Mouse (Mus musculus): Measurements from ENCODE around the gene Ror1. TPM values are rescaled to one million over a fixed set of nuclear protein-coding genes. Genes with fewer than 3 reads are reported as not detected.

Ror1 gene
- polyA plus RNA-seq, 1 experiment from 2014 or later, result 11.1 TPM

- no peaks in the 10 kb centered on the region for H3K36me3 ChIP-seq
- no peaks in the 10 kb centered on the region for H3K27me3 ChIP-seq
- 0 out of 2 replicates have a peak, but pooled peaks cover 7% of the 10 kb centered on the region for H3K4me1 ChIP-seq
- 79% methylated on average over 1 of the region's 1 CpGs for WGBS
- no peak overlapping the region for H3K4me2 ChIP-seq
- H3K27ac ChIP-seq, result no peak overlapping the region
- H3K9ac ChIP-seq, result no peak overlapping the region
- H3K9me3 ChIP-seq (replicated peaks), result no peaks in the 10 kb centered on the region
- no peak for ATAC-seq (replicated peaks; ENCODE audit: low FRiP score)
- no peak overlapping the region for H3K4me3 ChIP-seq (replicated peaks)
These were observed 23.8 kb downstream of the Ror1 start for GRCm38 (mm10) chr4:100119431-100119830.

DNA sequence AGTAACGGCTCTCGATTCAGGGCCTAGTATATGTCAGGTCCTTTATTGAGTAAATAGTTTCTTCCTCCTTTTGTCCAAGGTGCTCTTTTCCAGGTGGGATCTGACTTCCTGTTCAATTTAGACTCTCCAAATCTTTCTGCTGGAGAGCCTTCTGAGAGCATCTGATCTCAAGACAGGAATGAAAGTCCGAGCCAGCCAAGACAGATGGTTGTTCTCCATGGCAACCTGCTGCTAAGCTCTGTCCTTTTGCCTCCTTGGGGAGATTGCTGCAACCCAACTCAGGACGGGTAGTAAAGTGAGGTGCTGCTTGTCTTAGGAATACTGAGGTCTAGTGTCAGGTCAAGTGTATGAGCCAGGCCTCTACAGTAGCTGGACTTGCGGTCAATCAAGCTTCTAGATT is 25.0 kb downstream of the Ror1 start:
- ATAC-seq (replicated peaks; ENCODE audit: low FRiP score), result no peak
- no peaks in the 10 kb centered on the region for H3K27me3 ChIP-seq
- H3K36me3 ChIP-seq, result no peaks in the 10 kb centered on the region
- WGBS, result 73% methylated on average over 5 of the region's 5 CpGs
- H3K9me3 ChIP-seq (replicated peaks), result no peaks in the 10 kb centered on the region
- no peak overlapping the region for H3K9ac ChIP-seq
- no peak overlapping the region for H3K4me2 ChIP-seq
- H3K4me1 ChIP-seq, result 0 out of 2 replicates have a peak, but pooled peaks cover 7% of the 10 kb centered on the region
- no peak overlapping the region for H3K27ac ChIP-seq
- no peak overlapping the region for H3K4me3 ChIP-seq (replicated peaks)

DNA sequence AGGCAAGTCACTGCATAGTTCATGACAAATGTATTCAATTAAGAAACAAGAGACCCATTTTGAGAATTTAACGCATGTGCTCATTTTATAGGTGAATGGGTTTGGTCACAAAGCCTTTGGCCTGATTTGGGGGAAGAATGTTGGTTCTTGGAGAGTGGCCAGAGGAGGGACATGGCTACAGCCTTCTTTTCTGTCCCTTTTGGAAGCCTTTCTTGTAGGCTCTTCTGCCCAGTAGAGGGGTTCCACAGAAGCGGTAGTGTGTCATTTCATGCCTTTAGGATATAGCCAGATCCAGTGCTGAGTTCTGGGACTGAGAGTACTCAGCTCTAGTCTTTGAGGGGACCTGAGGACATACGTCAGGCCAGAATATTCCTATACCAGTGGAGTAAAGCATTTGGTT is 26.8 kb downstream of the Ror1 start:
- ATAC-seq (replicated peaks; ENCODE audit: low FRiP score), result no peak
- Histone ChIP-seq H3K4me1 (0 out of 2 replicates have a peak, but pooled peaks cover 15% of the 10 kb centered on the region), H3K4me2 (no peak overlapping the region), H3K27me3 (no peaks in the 10 kb centered on the region), H3K36me3 (no peaks in the 10 kb centered on the region), H3K4me3 (replicated peaks) (no peak overlapping the region), H3K9me3 (replicated peaks) (no peaks in the 10 kb centered on the region), H3K9ac (no peak overlapping the region), H3K27ac (0 out of 2 replicates have a peak overlapping the region, but pooled peaks have one; percentile 22)
- 86% methylated on average over 3 of the region's 3 CpGs for WGBS

DNA sequence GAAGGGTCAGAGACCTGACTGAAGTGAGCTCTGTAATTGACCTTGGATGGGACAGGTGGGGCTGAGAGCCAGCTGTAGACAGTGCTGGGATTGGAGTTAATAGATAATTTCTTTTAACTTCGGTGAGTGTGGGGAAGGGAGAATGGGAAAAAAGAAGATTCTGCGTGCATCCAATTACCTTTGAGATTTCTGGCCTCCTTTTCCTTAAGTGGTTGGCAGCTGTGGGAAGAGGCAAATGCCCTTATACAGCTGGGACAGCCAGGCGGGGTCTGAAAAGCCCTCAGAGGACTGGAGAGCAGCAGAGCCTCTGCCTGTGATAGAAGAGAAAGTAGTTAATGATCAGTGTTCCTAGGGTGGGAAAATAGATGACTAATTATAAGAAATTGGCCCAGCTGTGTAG is 27.9 kb downstream of the Ror1 start:
- Histone ChIP-seq H3K27me3 (no peaks in the 10 kb centered on the region), H3K4me2 (no peak overlapping the region), H3K9ac (no peak overlapping the region), H3K4me1 (0 out of 2 replicates have a peak, but pooled peaks cover 14% of the 10 kb centered on the region), H3K36me3 (no peaks in the 10 kb centered on the region), H3K4me3 (replicated peaks) (no peak overlapping the region), H3K9me3 (replicated peaks) (no peaks in the 10 kb centered on the region), H3K27ac (no peak overlapping the region)
- peak; percentile 91 for ATAC-seq (replicated peaks; ENCODE audit: low FRiP score)
- WGBS, result 77% methylated on average over 3 of the region's 3 CpGs

DNA sequence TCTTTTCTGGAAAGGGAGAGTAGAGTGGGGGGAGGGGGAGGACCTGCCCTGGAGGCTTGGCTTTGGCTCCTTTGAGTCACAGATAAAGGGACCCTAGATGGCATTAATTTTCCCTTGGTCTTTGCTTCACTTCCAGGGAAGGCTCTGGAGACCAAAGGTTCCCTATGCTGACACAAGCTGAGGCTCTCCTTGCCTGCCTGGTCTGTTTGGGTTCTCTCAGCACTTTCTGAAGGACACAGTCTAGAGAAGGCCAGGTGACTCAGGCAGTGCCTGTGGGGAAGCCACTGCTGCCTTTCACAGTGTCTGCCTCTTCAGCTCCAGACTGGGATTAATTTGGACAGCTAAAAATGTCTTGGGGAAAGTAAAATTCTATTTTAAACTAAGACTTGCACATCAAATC is 28.5 kb downstream of the Ror1 start:
- H3K4me1 ChIP-seq, result peaks cover 13% of the 10 kb centered on the region; the same call in 1 of the 2 replicates
- peak overlapping the region; percentile 77 for H3K27ac ChIP-seq
- no peak overlapping the region for H3K9ac ChIP-seq
- no peaks in the 10 kb centered on the region for H3K9me3 ChIP-seq (replicated peaks)
- H3K4me2 ChIP-seq, result 0 out of 2 replicates have a peak overlapping the region, but pooled peaks have one; percentile 4
- ATAC-seq (replicated peaks; ENCODE audit: low FRiP score), result peak; percentile 45
- no peaks in the 10 kb centered on the region for H3K27me3 ChIP-seq
- no peaks in the 10 kb centered on the region for H3K36me3 ChIP-seq
- no peak overlapping the region for H3K4me3 ChIP-seq (replicated peaks)

GRCm38 (mm10) chr4:100124935-100125334 is 29.3 kb downstream of the Ror1 start:
- WGBS, result 82% methylated on average over 1 of the region's 1 CpGs
- peak overlapping the region; percentile 77; the same call in 1 of the 2 replicates for H3K27ac ChIP-seq
- H3K9ac ChIP-seq, result no peak overlapping the region
- no peaks in the 10 kb centered on the region for H3K36me3 ChIP-seq
- no peak for ATAC-seq (replicated peaks; ENCODE audit: low FRiP score)
- H3K4me1 ChIP-seq, result peaks cover 20% of the 10 kb centered on the region; the same call in 1 of the 2 replicates
- H3K9me3 ChIP-seq (replicated peaks), result no peaks in the 10 kb centered on the region
- no peak overlapping the region for H3K4me3 ChIP-seq (replicated peaks)
- no peak overlapping the region for H3K4me2 ChIP-seq
- no peaks in the 10 kb centered on the region for H3K27me3 ChIP-seq

DNA sequence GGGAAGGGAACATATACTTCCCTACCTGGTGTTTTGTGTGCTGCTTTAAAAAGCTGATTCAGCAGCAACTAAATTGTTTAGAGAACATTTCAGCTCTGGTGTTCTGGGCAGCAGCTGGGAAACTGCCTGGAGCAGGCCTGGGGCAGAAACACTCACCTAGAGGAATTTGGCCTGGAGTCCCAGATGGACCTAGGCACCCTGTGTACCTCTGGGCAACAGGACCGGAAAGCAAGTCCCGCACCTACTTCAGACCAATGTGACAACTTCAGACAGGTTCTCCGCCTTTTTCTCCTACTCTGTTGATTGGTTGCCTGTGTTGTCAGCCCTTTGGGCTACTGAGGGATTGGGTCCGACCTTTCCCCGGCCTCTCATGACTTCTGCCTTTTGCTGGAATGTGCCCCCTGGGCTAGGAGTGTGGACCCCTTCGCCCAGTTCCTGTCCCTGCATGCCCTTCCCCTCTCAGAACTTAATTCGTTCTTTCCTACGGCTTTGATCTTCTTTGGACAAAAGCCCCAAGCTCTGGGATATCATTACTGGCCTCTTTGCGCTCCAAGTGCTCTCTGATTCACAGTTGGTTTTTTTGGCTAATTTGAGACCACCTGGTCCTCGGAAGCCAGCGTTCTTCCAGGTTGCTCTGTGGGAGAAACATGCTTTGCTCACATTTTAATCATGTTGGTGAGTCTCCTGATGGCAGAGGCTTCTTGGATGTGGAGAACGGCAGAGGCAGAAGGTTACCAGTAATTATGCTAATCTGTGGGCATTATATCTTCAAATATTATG is 31.1 kb downstream of the Ror1 start:
- H3K4me3 ChIP-seq (replicated peaks), result no peak overlapping the region
- no peak overlapping the region for H3K9ac ChIP-seq
- H3K4me2 ChIP-seq, result no peak overlapping the region
- no peaks in the 10 kb centered on the region for H3K27me3 ChIP-seq
- 53% methylated on average over 12 of the region's 12 CpGs for WGBS
- no peaks in the 10 kb centered on the region for H3K9me3 ChIP-seq (replicated peaks)
- H3K36me3 ChIP-seq, result no peaks in the 10 kb centered on the region
- no peak for ATAC-seq (replicated peaks; ENCODE audit: low FRiP score)
- H3K27ac ChIP-seq, result no peak overlapping the region
- peaks cover 26% of the 10 kb centered on the region; the same call in 1 of the 2 replicates for H3K4me1 ChIP-seq

GRCm38 (mm10) chr4:100128026-100128922 is 32.7 kb downstream of the Ror1 start:
- Histone ChIP-seq H3K4me2 (no peak overlapping the region), H3K9me3 (replicated peaks) (no peaks in the 10 kb centered on the region), H3K4me1 (peaks cover 26% of the 10 kb centered on the region; the same call in 1 of the 2 replicates), H3K9ac (no peak overlapping the region), H3K27ac (0 out of 2 replicates have a peak overlapping the region, but pooled peaks have one; percentile 25), H3K27me3 (no peaks in the 10 kb centered on the region), H3K4me3 (replicated peaks) (no peak overlapping the region), H3K36me3 (no peaks in the 10 kb centered on the region)
- WGBS, result 88% methylated on average over 12 of the region's 12 CpGs
- ATAC-seq (replicated peaks; ENCODE audit: low FRiP score), result no peak

GRCm38 (mm10) chr4:100129201-100129600 is 33.6 kb downstream of the Ror1 start:
- Histone ChIP-seq H3K27ac (0 out of 2 replicates have a peak overlapping the region, but pooled peaks have one; percentile 25), H3K4me2 (no peak overlapping the region), H3K9me3 (replicated peaks) (no peaks in the 10 kb centered on the region), H3K36me3 (no peaks in the 10 kb centered on the region), H3K4me3 (replicated peaks) (no peak overlapping the region), H3K9ac (no peak overlapping the region), H3K4me1 (peaks cover 24% of the 10 kb centered on the region; the same call in 1 of the 2 replicates), H3K27me3 (no peaks in the 10 kb centered on the region)
- WGBS, result 66% methylated on average over 5 of the region's 5 CpGs
- ATAC-seq (replicated peaks; ENCODE audit: low FRiP score), result no peak

DNA sequence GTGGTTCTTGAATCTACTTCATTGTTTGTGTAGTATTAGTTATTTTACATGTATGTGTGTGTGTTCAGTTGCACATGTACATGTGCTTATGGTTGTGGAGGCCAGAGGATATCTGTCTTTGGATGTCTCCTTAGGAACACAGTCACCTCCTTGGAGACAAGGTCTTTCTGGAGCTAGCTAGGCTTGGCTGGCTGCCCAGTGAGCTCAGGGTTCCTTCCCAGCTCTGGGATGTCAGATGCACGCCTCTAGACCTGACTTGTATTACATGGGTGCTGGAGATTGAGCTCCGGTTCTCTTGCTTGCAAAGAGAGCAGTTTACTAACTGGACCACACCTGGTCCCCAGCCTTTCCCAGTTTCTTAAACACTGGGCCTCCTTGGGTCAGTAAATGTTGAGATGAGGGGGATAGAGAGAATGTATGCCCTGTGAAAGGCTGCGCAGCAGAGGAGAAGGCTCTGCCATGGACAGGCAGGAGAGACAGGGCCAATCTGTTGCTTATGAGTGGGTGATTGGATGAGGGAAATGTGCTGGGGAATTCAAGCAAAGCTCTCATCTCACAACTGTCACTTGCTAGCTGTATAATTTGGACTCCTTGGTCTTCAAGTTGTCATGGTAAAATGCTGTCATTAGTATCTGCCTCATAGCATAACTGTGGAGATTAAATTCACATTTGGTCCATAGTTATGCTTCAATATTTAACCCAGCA is 35.3 kb downstream of the Ror1 start:
- H3K4me2 ChIP-seq, result no peak overlapping the region
- H3K27me3 ChIP-seq, result no peaks in the 10 kb centered on the region
- H3K36me3 ChIP-seq, result no peaks in the 10 kb centered on the region
- H3K4me3 ChIP-seq (replicated peaks), result no peak overlapping the region
- no peak overlapping the region for H3K27ac ChIP-seq
- ATAC-seq (replicated peaks; ENCODE audit: low FRiP score), result no peak
- H3K4me1 ChIP-seq, result peaks cover 24% of the 10 kb centered on the region; the same call in 1 of the 2 replicates
- H3K9me3 ChIP-seq (replicated peaks), result no peaks in the 10 kb centered on the region
- 73% methylated on average over 3 of the region's 3 CpGs for WGBS
- H3K9ac ChIP-seq, result no peak overlapping the region

DNA sequence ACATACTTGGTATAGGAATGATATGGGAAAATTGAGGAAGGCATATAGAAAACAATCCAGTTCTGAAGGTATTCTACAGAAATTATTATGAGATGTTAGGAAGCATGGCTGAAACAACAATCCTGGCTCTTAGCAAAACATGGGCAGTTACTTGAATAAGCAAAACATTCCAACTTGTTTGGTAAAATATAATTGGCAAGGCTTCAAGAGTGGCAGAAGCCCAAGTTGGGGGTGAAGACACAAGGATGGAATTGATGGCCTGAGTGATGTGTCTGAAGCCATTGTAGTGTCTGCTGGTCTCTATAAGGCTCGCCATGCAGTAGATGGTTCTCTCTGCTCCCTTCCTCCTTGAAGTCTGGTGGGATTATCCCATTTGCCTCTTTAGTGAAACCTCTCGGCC is 35.9 kb downstream of the Ror1 start:
- ATAC-seq (replicated peaks; ENCODE audit: low FRiP score), result no peak

More for the DNA sequence above, 35.9 kb downstream of the Ror1 start:
- Histone ChIP-seq H3K9ac (no peak overlapping the region), H3K4me1 (peaks cover 21% of the 10 kb centered on the region; the same call in 1 of the 2 replicates), H3K27ac (no peak overlapping the region), H3K4me2 (no peak overlapping the region), H3K36me3 (no peaks in the 10 kb centered on the region), H3K27me3 (no peaks in the 10 kb centered on the region), H3K4me3 (replicated peaks) (no peak overlapping the region), H3K9me3 (replicated peaks) (no peaks in the 10 kb centered on the region)
- 94% methylated on average over 2 of the region's 2 CpGs for WGBS
